Mouse (Mus musculus) hindbrain, embryonic 14.5 days (tissue): ENCODE measurements at regions not wholly inside any gene's neighbourhood (a gene's known extent, or its start where the extent isn't known, plus 50 kb on each side); places are given as distances from the start of the nearest gene placed in this dataset.

Source experiments
- ATAC-seq: fragments of 200-750 bp; cut with Nextera tagmentation; 2 replicates; pipeline ENCODE4 v1.8.0; 2017; ENCODE audit warnings: moderate number of reproducible peaks, mild to moderate bottlenecking, moderate TSS enrichment, moderate library complexity; ENCODE audit not compliant: low FRiP score
- DNase-seq: peaks from one replicate; pipeline ENCODE4 v3.0.0-alpha.2; 2015; ENCODE audit warnings: low spot score
- H3K27ac ChIP-seq: fragments of 300-500 bp; sonication (generic); 2 replicates; pipeline ENCODE4 v1.5.1; 2014; ENCODE audit warnings: mild to moderate bottlenecking, moderate library complexity
- H3K27me3 ChIP-seq: fragments of 300-500 bp; sonication (generic); 2 replicates; pipeline ENCODE4 v1.6.1; 2014; ENCODE audit warnings: mild to moderate bottlenecking, low read length, mixed read lengths; ENCODE audit not compliant: control insufficient read depth, insufficient read depth
- H3K36me3 ChIP-seq: fragments of 300-500 bp; sonication (generic); replicated peaks from 2 replicates; pipeline ENCODE4 v1.6.1; 2014; ENCODE audit not compliant: control insufficient read depth, insufficient read depth
- H3K4me1 ChIP-seq: fragments of 300-500 bp; sonication (generic); replicated peaks from 2 replicates; pipeline ENCODE4 v1.6.1; 2014; ENCODE audit warnings: antibody characterized with exemption, low read length, mixed read lengths; ENCODE audit not compliant: control insufficient read depth, insufficient read depth
- H3K4me2 ChIP-seq: fragments of 300-500 bp; sonication (generic); replicated peaks from 2 replicates; pipeline ENCODE4 v1.6.1; 2014; ENCODE audit warnings: mild to moderate bottlenecking, moderate library complexity
- H3K4me3 ChIP-seq: fragments of 300-500 bp; sonication (generic); replicated peaks from 2 replicates; pipeline ENCODE4 v1.5.1; 2014; ENCODE audit warnings: mild to moderate bottlenecking, low read length
- H3K9ac ChIP-seq: fragments of 300-500 bp; sonication (generic); 2 replicates; pipeline ENCODE4 v1.6.1; 2014
- H3K9me3 ChIP-seq: fragments of 300-500 bp; sonication (generic); 2 replicates; pipeline ENCODE4 v1.6.1; 2016; ENCODE audit warnings: low read length; ENCODE audit not compliant: control insufficient read depth
- WGBS: fragments of 180-500 bp; shearing (Covaris S2); extraction: QIAGEN DNeasy Blood & Tissue Kit; methylation state at CpG from one replicate; pipeline ENCODE4 v1.1.7; 2014; 5-methylcytosine and 5-hydroxymethylcytosine counted together

GRCm38 (mm10) chr3:144378524-144379225 is 173.7 kb upstream of the Lmo4 start:
- WGBS: 72% methylated on average over 8 of the region's 8 CpGs
- no peak overlapping the region for H3K4me2 ChIP-seq
- H3K27me3 ChIP-seq: no peaks in the 10 kb centered on the region
- 0 out of 2 replicates have a peak overlapping the region, but pooled peaks have one; percentile 39 for H3K27ac ChIP-seq
- ATAC-seq (no peak), DNase-seq (no peak)
- H3K36me3 ChIP-seq: no peaks in the 10 kb centered on the region
- no peaks in the 10 kb centered on the region for H3K9me3 ChIP-seq
- H3K4me1 ChIP-seq: peaks cover 19% of the 10 kb centered on the region
- H3K4me3 ChIP-seq: no peak overlapping the region
- no peak overlapping the region for H3K9ac ChIP-seq

- whole genome bisulfite sequencing: 30% methylated on average over 18 of the region's 18 CpGs
- no peak overlapping the region for H3K9ac ChIP-seq
- no peaks in the 10 kb centered on the region for H3K36me3 ChIP-seq
- no peak overlapping the region for H3K4me3 ChIP-seq
- peaks cover 19% of the 10 kb centered on the region for H3K4me1 ChIP-seq
- DNase-seq: no peak
- no peaks in the 10 kb centered on the region for H3K27me3 ChIP-seq
- no peak overlapping the region for H3K4me2 ChIP-seq
- peak; percentile 64; the same call in 1 of the 2 replicates for ATAC-seq
- H3K9me3 ChIP-seq: no peaks in the 10 kb centered on the region
- peak overlapping the region; percentile 39; the same call in 1 of the 2 replicates for H3K27ac ChIP-seq
These were observed 172.9 kb upstream of the Lmo4 start for GRCm38 (mm10) chr3:144377626-144378523.

GRCm38 (mm10) chr3:144376463-144377402 is 171.7 kb upstream of the Lmo4 start:
- no peak overlapping the region for H3K4me3 ChIP-seq
- no peaks in the 10 kb centered on the region for H3K36me3 ChIP-seq
- peaks cover 19% of the 10 kb centered on the region for H3K4me1 ChIP-seq
- WGBS: 64% methylated on average over 15 of the region's 15 CpGs
- H3K27me3 ChIP-seq: no peaks in the 10 kb centered on the region
- H3K4me2 ChIP-seq: no peak overlapping the region
- no peak overlapping the region for H3K27ac ChIP-seq
- DNase-seq: no peak
- H3K9me3 ChIP-seq: no peaks in the 10 kb centered on the region
- no peak overlapping the region for H3K9ac ChIP-seq
- no peak for ATAC-seq

GRCm38 (mm10) chr3:144375725-144376412 is 170.8 kb upstream of the Lmo4 start:
- no peak for DNase-seq
- 83% methylated on average over 12 of the region's 12 CpGs for WGBS
- no peak overlapping the region for H3K4me2 ChIP-seq
- H3K4me1 ChIP-seq: peaks cover 14% of the 10 kb centered on the region
- H3K27ac ChIP-seq: no peak overlapping the region
- no peaks in the 10 kb centered on the region for H3K9me3 ChIP-seq
- H3K9ac ChIP-seq: no peak overlapping the region
- H3K4me3 ChIP-seq: no peak overlapping the region
- ATAC-seq: no peak
- no peaks in the 10 kb centered on the region for H3K36me3 ChIP-seq
- no peaks in the 10 kb centered on the region for H3K27me3 ChIP-seq

- Histone ChIP-seq H3K4me3 (no peak overlapping the region), H3K27me3 (no peaks in the 10 kb centered on the region), H3K9ac (no peak overlapping the region), H3K9me3 (no peaks in the 10 kb centered on the region), H3K4me1 (0 out of 2 replicates have a peak, but pooled peaks cover 14% of the 10 kb centered on the region), H3K27ac (no peak overlapping the region), H3K36me3 (no peaks in the 10 kb centered on the region), H3K4me2 (peak overlapping the region; percentile 59; the same call in 1 of the 2 replicates)
- no peak for ATAC-seq
- no peak for DNase-seq
- 62% methylated on average over 4 of the region's 4 CpGs for WGBS
These were observed 163.3 kb upstream of the Lmo4 start for GRCm38 (mm10) chr3:144368300-144368699.

- Histone ChIP-seq H3K4me1 (0 out of 2 replicates have a peak, but pooled peaks cover 14% of the 10 kb centered on the region), H3K36me3 (no peaks in the 10 kb centered on the region), H3K9me3 (no peaks in the 10 kb centered on the region), H3K4me2 (peak overlapping the region; percentile 59), H3K27me3 (no peaks in the 10 kb centered on the region), H3K27ac (no peak overlapping the region), H3K4me3 (peak overlapping the region; percentile 23), H3K9ac (peak overlapping the region; percentile 48)
- no peak for DNase-seq
- peak; percentile 42; the same call in 1 of the 2 replicates for ATAC-seq
- 8% methylated on average over 7 of the region's 7 CpGs for WGBS
These were observed 162.7 kb upstream of the Lmo4 start for GRCm38 (mm10) chr3:144367766-144368116.

- Histone ChIP-seq H3K4me3 (peak overlapping the region; percentile 23), H3K27me3 (no peaks in the 10 kb centered on the region), H3K4me1 (0 out of 2 replicates have a peak, but pooled peaks cover 14% of the 10 kb centered on the region), H3K36me3 (no peaks in the 10 kb centered on the region), H3K9ac (peak overlapping the region; percentile 48), H3K4me2 (peak overlapping the region; percentile 59), H3K27ac (no peak overlapping the region), H3K9me3 (no peaks in the 10 kb centered on the region)
- ATAC-seq: peak; percentile 59; the same call in 1 of the 2 replicates
- peak; percentile 70 for DNase-seq
- WGBS: 14% methylated on average over 22 of the region's 22 CpGs
These were observed 162.2 kb upstream of the Lmo4 start for GRCm38 (mm10) chr3:144366976-144367765.

- no peaks in the 10 kb centered on the region for H3K27me3 ChIP-seq
- no peaks in the 10 kb centered on the region for H3K36me3 ChIP-seq
- H3K4me3 ChIP-seq: no peak overlapping the region
- H3K9me3 ChIP-seq: no peaks in the 10 kb centered on the region
- no peak overlapping the region for H3K9ac ChIP-seq
- H3K4me1 ChIP-seq: 0 out of 2 replicates have a peak, but pooled peaks cover 14% of the 10 kb centered on the region
- DNase-seq (no peak), ATAC-seq (no peak)
- no peak overlapping the region for H3K4me2 ChIP-seq
- WGBS: 47% methylated on average over 4 of the region's 4 CpGs
- no peak overlapping the region for H3K27ac ChIP-seq
These were observed 160.9 kb upstream of the Lmo4 start for GRCm38 (mm10) chr3:144365894-144366293.
